Mouse (Mus musculus) testis, adult 2 months (tissue): Measurements from ENCODE around the gene Kdm6b.

ENCODE experiments used
- CTCF ChIP-seq: fragments of 200-500 bp; IDR thresholded peaks from 2 replicates; pipeline ENCODE4 v1.5.1; 2012; ENCODE audit warnings: low read depth, mild to moderate bottlenecking, inconsistent platforms, low read length, moderate library complexity; ENCODE audit not compliant: control insufficient read depth, insufficient read depth, insufficient replicate concordance
- POLR2A ChIP-seq: fragments of 200-500 bp; IDR thresholded peaks from 2 replicates; pipeline ENCODE4 v1.6.1; 2012; ENCODE audit warnings: low read depth, mild to moderate bottlenecking, inconsistent platforms, low read length, moderate library complexity; ENCODE audit not compliant: control insufficient read depth

- no peak for TF ChIP-seq POLR2A
- no peak for TF ChIP-seq CTCF
These were observed 49.1 kb downstream of the Kdm6b start for GRCm38 (mm10) chr11:69364376-69364775.
